Mouse (Mus musculus): ENCODE data around the gene Mindy4. TPM values are rescaled to one million over a fixed set of nuclear protein-coding genes. Genes with fewer than 3 reads are reported as not detected.

The Mindy4 gene
- total and polyA plus RNA-seq, 3 experiments: 0.05 TPM; not detected in 2

DNA sequence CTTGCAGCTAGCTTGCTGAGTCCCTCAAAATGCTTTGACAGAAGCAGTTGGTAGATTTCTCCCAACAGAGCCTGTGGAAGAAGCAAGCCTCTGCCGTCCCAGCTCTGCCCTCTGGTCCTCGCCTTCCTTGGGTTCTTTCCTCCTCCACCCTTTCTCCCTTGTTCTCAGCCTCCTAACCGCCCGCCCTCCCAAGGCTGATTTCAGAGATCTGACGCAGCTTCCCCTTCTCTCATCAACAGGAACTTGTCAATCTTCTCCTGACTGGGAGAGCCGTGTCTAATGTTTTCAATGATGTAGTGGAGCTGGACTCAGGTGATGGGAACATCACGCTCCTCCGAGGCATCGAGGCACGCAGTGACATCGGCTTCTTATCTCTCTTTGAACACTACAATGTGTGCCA, 97.5 kb downstream of the Mindy4 start:
- H3K4me1 ChIP-seq (ENCODE audit: insufficient read depth, low read depth, low read length): no peaks in the 10 kb centered on the region
- no peak for DNase-seq (ENCODE audit: low spot score)
- ATAC-seq (ENCODE audit: extremely low read depth, insufficient number of reproducible peaks, low FRiP score, poor library complexity, severe bottlenecking): no peak
- no peaks in the 10 kb centered on the region for H3K36me3 ChIP-seq (replicated peaks)
- no peaks in the 10 kb centered on the region for H3K9me3 ChIP-seq (replicated peaks)
- H3K4me3 ChIP-seq (ENCODE audit: low read depth, low read length): no peak overlapping the region
- no peaks in the 10 kb centered on the region for H3K27me3 ChIP-seq (ENCODE audit: insufficient read depth, low read length)
- no peak for TF ChIP-seq TAL1 (conservative IDR thresholded peaks at IDR 0.05; ENCODE audit: low read depth, low read length)
- TF ChIP-seq POLR2AphosphoS5 (IDR thresholded peaks at IDR 0.05; ENCODE audit: insufficient replicate concordance, low read depth, low read length): no peak
- no peak for TF ChIP-seq GATA1 (IDR thresholded peaks at IDR 0.05; ENCODE audit: borderline replicate concordance, low read length)
- TF ChIP-seq CTCF (IDR thresholded peaks at IDR 0.05; ENCODE audit: low read depth, low read length): no peak
- TF ChIP-seq GATA2 (IDR thresholded peaks at IDR 0.05; ENCODE audit: borderline replicate concordance, low read depth, low read length): no peak

DNA sequence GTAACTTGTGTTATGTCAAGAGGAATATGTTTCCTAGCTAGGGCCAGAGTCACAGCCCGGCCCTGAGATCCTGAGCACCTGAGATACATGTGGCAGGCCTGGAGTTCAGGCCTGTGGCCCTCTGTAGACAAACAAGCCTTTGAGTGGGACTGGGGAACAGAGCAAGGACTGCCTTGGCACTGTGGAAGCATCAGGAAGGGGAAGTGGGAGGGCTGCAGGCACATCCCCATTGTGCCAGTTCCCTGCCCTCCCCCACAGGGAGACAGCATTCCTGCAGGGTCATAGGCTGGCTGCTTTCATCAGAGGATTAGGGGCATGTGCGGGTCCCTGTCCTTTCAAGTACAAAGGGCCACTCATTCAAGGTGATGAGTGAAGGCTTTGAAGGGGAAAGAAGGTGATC, 107.0 kb downstream of the Mindy4 start:
- H3K27me3 ChIP-seq (ENCODE audit: insufficient read depth, low read length): no peaks in the 10 kb centered on the region
- no peak for TF ChIP-seq CTCF (IDR thresholded peaks at IDR 0.05; ENCODE audit: low read depth, low read length)
- TF ChIP-seq TAL1 (conservative IDR thresholded peaks at IDR 0.05; ENCODE audit: low read depth, low read length): no peak
- TF ChIP-seq POLR2AphosphoS5 (IDR thresholded peaks at IDR 0.05; ENCODE audit: insufficient replicate concordance, low read depth, low read length): no peak
- TF ChIP-seq GATA1 (IDR thresholded peaks at IDR 0.05; ENCODE audit: borderline replicate concordance, low read length): no peak
- no peak for TF ChIP-seq GATA2 (IDR thresholded peaks at IDR 0.05; ENCODE audit: borderline replicate concordance, low read depth, low read length)
- H3K4me3 ChIP-seq (ENCODE audit: low read depth, low read length): no peak overlapping the region
- H3K9me3 ChIP-seq (replicated peaks): no peaks in the 10 kb centered on the region
- H3K36me3 ChIP-seq (replicated peaks): no peaks in the 10 kb centered on the region
- no peaks in the 10 kb centered on the region for H3K4me1 ChIP-seq (ENCODE audit: insufficient read depth, low read depth, low read length)
- DNase-seq (ENCODE audit: low spot score) (no peak), ATAC-seq (ENCODE audit: extremely low read depth, insufficient number of reproducible peaks, low FRiP score, poor library complexity, severe bottlenecking) (no peak)

- TF ChIP-seq TAL1 (conservative IDR thresholded peaks at IDR 0.05; ENCODE audit: low read depth, low read length): no peak
- no peak for TF ChIP-seq CTCF (IDR thresholded peaks at IDR 0.05; ENCODE audit: low read depth, low read length)
- TF ChIP-seq GATA1 (IDR thresholded peaks at IDR 0.05; ENCODE audit: borderline replicate concordance, low read length): no peak
- no peak for TF ChIP-seq POLR2AphosphoS5 (IDR thresholded peaks at IDR 0.05; ENCODE audit: insufficient replicate concordance, low read depth, low read length)
- no peak for TF ChIP-seq GATA2 (IDR thresholded peaks at IDR 0.05; ENCODE audit: borderline replicate concordance, low read depth, low read length)
- H3K4me3 ChIP-seq (ENCODE audit: low read depth, low read length): no peak overlapping the region
These were observed 108.8 kb downstream of the Mindy4 start for GRCm38 (mm10) chr6:55311962-55312361.

DNA sequence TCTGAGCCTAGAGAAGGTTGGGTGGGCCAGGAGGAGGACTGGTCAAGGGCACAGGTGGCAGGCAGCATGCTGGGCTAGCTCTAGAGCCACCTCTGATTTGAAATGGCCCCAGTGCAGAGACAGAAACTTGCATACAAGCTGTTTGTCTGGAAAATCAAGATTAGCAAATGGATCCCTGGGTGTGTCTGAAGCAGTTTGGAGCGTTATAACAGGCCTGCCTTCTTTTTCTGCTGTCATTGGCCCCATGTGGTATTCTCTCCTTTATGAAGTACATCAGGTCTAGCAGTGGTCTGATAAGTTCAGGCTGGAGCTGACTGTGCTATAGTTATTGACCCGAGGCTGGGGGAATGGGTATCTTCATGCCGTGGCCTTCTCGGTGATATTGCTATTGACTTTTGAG, 110.7 kb downstream of the Mindy4 start:
- ATAC-seq (ENCODE audit: extremely low read depth, insufficient number of reproducible peaks, low FRiP score, poor library complexity, severe bottlenecking): no peak
- H3K9me3 ChIP-seq (replicated peaks): no peaks in the 10 kb centered on the region
- no peaks in the 10 kb centered on the region for H3K27me3 ChIP-seq (ENCODE audit: insufficient read depth, low read length)
- no peaks in the 10 kb centered on the region for H3K4me1 ChIP-seq (ENCODE audit: insufficient read depth, low read depth, low read length)
- no peak for TF ChIP-seq POLR2AphosphoS5 (IDR thresholded peaks at IDR 0.05; ENCODE audit: insufficient replicate concordance, low read depth, low read length)
- no peak for TF ChIP-seq GATA2 (IDR thresholded peaks at IDR 0.05; ENCODE audit: borderline replicate concordance, low read depth, low read length)
- no peak for TF ChIP-seq TAL1 (conservative IDR thresholded peaks at IDR 0.05; ENCODE audit: low read depth, low read length)
- no peak for TF ChIP-seq CTCF (IDR thresholded peaks at IDR 0.05; ENCODE audit: low read depth, low read length)
- TF ChIP-seq GATA1 (IDR thresholded peaks at IDR 0.05; ENCODE audit: borderline replicate concordance, low read length): no peak
- H3K36me3 ChIP-seq (replicated peaks): no peaks in the 10 kb centered on the region
- no peak for DNase-seq (ENCODE audit: low spot score)
- no peak overlapping the region for H3K4me3 ChIP-seq (ENCODE audit: low read depth, low read length)

More at GRCm38 (mm10) chr6:55311962-55312361, 108.8 kb downstream of the Mindy4 start:
- ATAC-seq (ENCODE audit: extremely low read depth, insufficient number of reproducible peaks, low FRiP score, poor library complexity, severe bottlenecking) (no peak), DNase-seq (ENCODE audit: low spot score) (no peak)
- Histone ChIP-seq H3K36me3 (replicated peaks) (no peaks in the 10 kb centered on the region), H3K4me1 (ENCODE audit: insufficient read depth, low read depth, low read length) (no peaks in the 10 kb centered on the region), H3K9me3 (replicated peaks) (no peaks in the 10 kb centered on the region), H3K27me3 (ENCODE audit: insufficient read depth, low read length) (no peaks in the 10 kb centered on the region)

DNA sequence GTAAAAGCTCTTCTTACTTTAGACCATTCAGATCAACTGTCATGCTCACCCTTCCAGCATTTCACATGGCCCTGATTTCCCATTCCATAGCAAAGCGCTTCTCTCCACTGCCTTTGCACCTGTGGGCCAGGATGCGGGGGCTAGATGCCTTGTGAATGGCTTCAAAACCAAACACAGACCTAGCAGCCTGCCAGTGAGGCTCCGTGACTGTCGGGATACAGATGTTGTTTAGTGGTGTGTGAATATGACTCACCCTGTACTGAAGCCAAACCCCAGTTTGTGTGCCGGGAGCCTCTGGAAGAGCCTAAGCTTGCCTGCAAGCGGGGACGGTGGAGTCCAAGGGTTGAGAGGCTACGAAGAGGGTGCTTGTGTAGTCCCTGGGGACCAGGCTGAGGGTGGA, 111.4 kb downstream of the Mindy4 start:
- no peak for TF ChIP-seq CTCF (IDR thresholded peaks at IDR 0.05; ENCODE audit: low read depth, low read length)
- no peak for TF ChIP-seq GATA1 (IDR thresholded peaks at IDR 0.05; ENCODE audit: borderline replicate concordance, low read length)
- no peak for TF ChIP-seq GATA2 (IDR thresholded peaks at IDR 0.05; ENCODE audit: borderline replicate concordance, low read depth, low read length)
- TF ChIP-seq TAL1 (conservative IDR thresholded peaks at IDR 0.05; ENCODE audit: low read depth, low read length): no peak
- no peak for TF ChIP-seq POLR2AphosphoS5 (IDR thresholded peaks at IDR 0.05; ENCODE audit: insufficient replicate concordance, low read depth, low read length)
- no peaks in the 10 kb centered on the region for H3K36me3 ChIP-seq (replicated peaks)
- DNase-seq (ENCODE audit: low spot score): no peak
- no peak for ATAC-seq (ENCODE audit: extremely low read depth, insufficient number of reproducible peaks, low FRiP score, poor library complexity, severe bottlenecking)
- no peaks in the 10 kb centered on the region for H3K27me3 ChIP-seq (ENCODE audit: insufficient read depth, low read length)
- H3K4me1 ChIP-seq (ENCODE audit: insufficient read depth, low read depth, low read length): no peaks in the 10 kb centered on the region
- H3K4me3 ChIP-seq (ENCODE audit: low read depth, low read length): no peak overlapping the region
- H3K9me3 ChIP-seq (replicated peaks): no peaks in the 10 kb centered on the region

- H3K36me3 ChIP-seq (replicated peaks): no peaks in the 10 kb centered on the region
- no peak for DNase-seq (ENCODE audit: low spot score)
- H3K27me3 ChIP-seq (ENCODE audit: insufficient read depth, low read length): no peaks in the 10 kb centered on the region
- ATAC-seq (ENCODE audit: extremely low read depth, insufficient number of reproducible peaks, low FRiP score, poor library complexity, severe bottlenecking): no peak
- TF ChIP-seq CTCF (IDR thresholded peaks at IDR 0.05; ENCODE audit: low read depth, low read length) (no peak), TAL1 (conservative IDR thresholded peaks at IDR 0.05; ENCODE audit: low read depth, low read length) (no peak), GATA1 (IDR thresholded peaks at IDR 0.05; ENCODE audit: borderline replicate concordance, low read length) (no peak), POLR2AphosphoS5 (IDR thresholded peaks at IDR 0.05; ENCODE audit: insufficient replicate concordance, low read depth, low read length) (no peak), GATA2 (IDR thresholded peaks at IDR 0.05; ENCODE audit: borderline replicate concordance, low read depth, low read length) (no peak)
- no peaks in the 10 kb centered on the region for H3K9me3 ChIP-seq (replicated peaks)
- H3K4me3 ChIP-seq (ENCODE audit: low read depth, low read length): no peak overlapping the region
- no peaks in the 10 kb centered on the region for H3K4me1 ChIP-seq (ENCODE audit: insufficient read depth, low read depth, low read length)
These were observed 115.4 kb downstream of the Mindy4 start for GRCm38 (mm10) chr6:55318597-55318996.

All from G1E (cell line).